Mouse (Mus musculus) MEL (cell line): ENCODE data around the gene Neu2. TPM values are rescaled to one million over a fixed set of nuclear protein-coding genes. Genes with fewer than 3 reads are reported as not detected.

Experiments
- DNase-seq: peaks from one replicate; pipeline ENCODE4 v3.0.0; 2011; ENCODE audit warnings: low read depth, low spot score
- H3K27ac ChIP-seq: 2 replicates; pipeline ENCODE4 v1.5.1; 2012; ENCODE audit warnings: low read depth, mild to moderate bottlenecking, control low read depth, low read length, moderate library complexity; ENCODE audit not compliant: control insufficient read depth
- H3K27me3 ChIP-seq, 2 experiments: fragments of 150-350 bp in 1 of 2; sonication (generic) in 1 of 2; 2 replicates each; pipeline ENCODE4 v1.6.1; 2012; ENCODE audit warnings: low read length in 2 of 2, mild to moderate bottlenecking in 2 of 2, improper control_type of control experiment in 1 of 2, moderate library complexity in 1 of 2; ENCODE audit not compliant: insufficient read depth in 2 of 2, control insufficient read depth in 1 of 2
- H3K36me3 ChIP-seq, 2 experiments: 2 replicates each; pipeline ENCODE4 v1.6.1; 2012 to 2014; ENCODE audit warnings: low read length in 2 of 2, improper control_type of control experiment in 1 of 2, inconsistent platforms in 1 of 2, mild to moderate bottlenecking in 1 of 2; ENCODE audit not compliant: insufficient read depth in 2 of 2, control insufficient read depth in 1 of 2
- H3K4me1 ChIP-seq, 2 experiments: fragments of 150-350 bp in 1 of 2; sonication (generic) in 1 of 2; 2 replicates each; pipeline ENCODE4 v1.6.1; 2012; ENCODE audit warnings: low read length in 2 of 2, improper control_type of control experiment in 1 of 2, mild to moderate bottlenecking in 1 of 2; ENCODE audit not compliant: insufficient read depth in 2 of 2, control insufficient read depth in 1 of 2
- H3K4me3 ChIP-seq, 2 experiments: fragments of 150-350 bp in 1 of 2; sonication (generic) in 1 of 2; 2 replicates each; pipeline ENCODE4 v1.5.1; 2012; ENCODE audit warnings: low read depth in 2 of 2, low read length in 2 of 2, mild to moderate bottlenecking in 2 of 2, moderate library complexity in 2 of 2, control low read depth in 1 of 2, improper control_type of control experiment in 1 of 2; ENCODE audit not compliant: control insufficient read depth in 1 of 2, insufficient read depth in 1 of 2
- H3K79me2 ChIP-seq: 2 replicates; pipeline ENCODE4 v1.6.1; 2012; ENCODE audit warnings: mild to moderate bottlenecking, low read length, moderate library complexity; ENCODE audit not compliant: control insufficient read depth, poor library complexity, insufficient read depth
- H3K9ac ChIP-seq: 2 replicates; pipeline ENCODE4 v1.6.1; 2012; ENCODE audit warnings: low read depth, mild to moderate bottlenecking, control low read depth, low read length, moderate library complexity; ENCODE audit not compliant: control insufficient read depth, poor library complexity, severe bottlenecking
- H3K9me3 ChIP-seq: fragments of 150-350 bp; sonication (generic); replicated peaks from 2 replicates; pipeline ENCODE4 v1.6.1; 2012; ENCODE audit warnings: mild to moderate bottlenecking, low read length, improper control_type of control experiment, moderate library complexity; ENCODE audit not compliant: insufficient read depth
- CTCF ChIP-seq, 3 experiments: IDR thresholded peaks in 2 of 3; conservative IDR thresholded peaks in 1 of 3; 2 replicates each; pipeline ENCODE4 v1.5.1; 2011 to 2012; ENCODE audit warnings: low read length in 3 of 3, low read depth in 2 of 3, mild to moderate bottlenecking in 2 of 3, improper control_type of control experiment in 1 of 3, inconsistent platforms in 1 of 3, mixed read lengths in 1 of 3, moderate library complexity in 1 of 3; ENCODE audit not compliant: control insufficient read depth in 1 of 3, insufficient read depth in 1 of 3, poor library complexity in 1 of 3, severe bottlenecking in 1 of 3
- E2F4 ChIP-seq: IDR thresholded peaks from 2 replicates; pipeline ENCODE4 v1.6.1; 2011; ENCODE audit warnings: low read depth, low read length, improper control_type of control experiment, borderline replicate concordance
- GABPA ChIP-seq: IDR thresholded peaks from 2 replicates; pipeline ENCODE4 v1.6.1; 2012; ENCODE audit warnings: low read depth, mild to moderate bottlenecking, inconsistent platforms, low read length, improper control_type of control experiment, moderate library complexity
- HCFC1 ChIP-seq: IDR thresholded peaks from 2 replicates; pipeline ENCODE4 v1.6.1; 2012; ENCODE audit warnings: low read depth, mild to moderate bottlenecking, inconsistent platforms, low read length, improper control_type of control experiment, moderate library complexity
- MEF2A ChIP-seq: IDR thresholded peaks from 2 replicates; pipeline ENCODE4 v1.6.1; 2014; ENCODE audit warnings: low read depth, mild to moderate bottlenecking, inconsistent platforms, low read length, improper control_type of control experiment; ENCODE audit not compliant: poor library complexity, insufficient replicate concordance, severe bottlenecking; ENCODE audit errors: extremely low read depth
- MYC ChIP-seq: IDR thresholded peaks from 2 replicates; pipeline ENCODE4 v1.6.1; 2011; ENCODE audit warnings: low read depth, mild to moderate bottlenecking, low read length, improper control_type of control experiment, moderate library complexity
- POLR2A ChIP-seq, 2 experiments: IDR thresholded peaks; 2 replicates each; pipeline ENCODE4 v1.6.1; 2011 to 2012; ENCODE audit warnings: low read length in 2 of 2, mild to moderate bottlenecking in 2 of 2, control low read depth in 1 of 2, improper control_type of control experiment in 1 of 2, low read depth in 1 of 2, moderate library complexity in 1 of 2; ENCODE audit not compliant: control insufficient read depth in 1 of 2, insufficient read depth in 1 of 2, poor library complexity in 1 of 2
- POLR2AphosphoS2 ChIP-seq: IDR thresholded peaks from 2 replicates; pipeline ENCODE4 v1.6.1; 2011; ENCODE audit warnings: low read length, improper control_type of control experiment
- POLR2AphosphoS5 ChIP-seq: IDR thresholded peaks from 2 replicates; pipeline ENCODE4 v1.6.1; 2012; ENCODE audit warnings: low read depth, borderline replicate concordance, mild to moderate bottlenecking, inconsistent platforms, low read length, moderate library complexity, mixed read lengths
- RAD21 ChIP-seq: IDR thresholded peaks from 2 replicates; pipeline ENCODE4 v1.6.1; 2011; ENCODE audit warnings: mild to moderate bottlenecking, low read depth, low read length, improper control_type of control experiment
- TAL1 ChIP-seq: IDR thresholded peaks from 2 replicates; pipeline ENCODE4 v1.6.1; 2012; ENCODE audit warnings: mild to moderate bottlenecking, inconsistent platforms, low read length, moderate library complexity, mixed read lengths
- TBP ChIP-seq: IDR thresholded peaks from 2 replicates; pipeline ENCODE4 v1.8.0; 2011; ENCODE audit warnings: low read depth, low read length, improper control_type of control experiment
- TCF12 ChIP-seq: IDR thresholded peaks from 2 replicates; pipeline ENCODE4 v1.6.1; 2014; ENCODE audit warnings: low read depth, mild to moderate bottlenecking, inconsistent platforms, low read length, improper control_type of control experiment, moderate library complexity
- UBTF ChIP-seq: IDR thresholded peaks from 2 replicates; pipeline ENCODE4 v1.6.1; 2012; ENCODE audit warnings: low read depth, mild to moderate bottlenecking, inconsistent platforms, low read length, improper control_type of control experiment, moderate library complexity, borderline replicate concordance; ENCODE audit not compliant: insufficient read depth
- USF1 ChIP-seq: IDR thresholded peaks from 2 replicates; pipeline ENCODE4 v1.6.1; 2014; ENCODE audit warnings: low read depth, mild to moderate bottlenecking, inconsistent platforms, low read length, improper control_type of control experiment, moderate library complexity
- ZMIZ1 ChIP-seq: IDR thresholded peaks from 2 replicates; pipeline ENCODE4 v1.6.1; 2012; ENCODE audit warnings: low read depth, mild to moderate bottlenecking, inconsistent platforms, low read length, improper control_type of control experiment, moderate library complexity
- polyA plus RNA-seq, 2 experiments: library from polyadenylated mRNA; stranded (reverse) in 1 of 2; unstranded in 1 of 2; fragments of >175 nt in 1 of 2; fragments of >200 nt in 1 of 2; gene quantifications; 2 replicates each; pipeline versions ENCODE4 v1.2.1 to v1.2.4; 2012; ENCODE audit warnings: low replicate concordance in 2 of 2, low read depth in 1 of 2; ENCODE audit not compliant: insufficient read length in 2 of 2, insufficient read depth in 1 of 2, missing spikeins in 1 of 2
- total RNA-seq: library from RNA; depleted of rRNA; stranded (reverse); fragments of 300-350 nt; gene quantifications from 2 replicates; pipeline ENCODE4 v1.2.3, GENCODE M21; 2012

Gene Neu2
- total and polyA plus RNA-seq, 3 experiments: not detected

GRCm38 (mm10) chr1:87639724-87640123, 130.0 kb downstream of the Neu2 start:
- H3K4me3 ChIP-seq: no peak overlapping the region
- peaks cover 8 to 29% of the 10 kb centered on the region in 2 experiments for H3K36me3 ChIP-seq
- TF ChIP-seq TBP: no peak
- TF ChIP-seq MYC: no peak
- TF ChIP-seq TAL1: no peak
- no peak for TF ChIP-seq USF1
- no peak for TF ChIP-seq RAD21
- no peak for TF ChIP-seq POLR2A (IDR thresholded peaks at IDR 0.05; ENCODE audit: control insufficient read depth in 1 of 2, insufficient read depth in 1 of 2, low read depth in 1 of 2, low read length in 2 of 2, poor library complexity in 1 of 2)
- DNase-seq: no peak
- no peak overlapping the region for H3K27ac ChIP-seq
- H3K27me3 ChIP-seq: no peaks in the 10 kb centered on the region
- no peak overlapping the region for H3K9ac ChIP-seq
- peaks cover 7% of the 10 kb centered on the region; the same call in 1 of the 2 replicates for H3K79me2 ChIP-seq
- no peaks in the 10 kb centered on the region for H3K9me3 ChIP-seq
- peaks cover 17 to 28% of the 10 kb centered on the region in 2 experiments for H3K4me1 ChIP-seq

- peaks cover 8 to 34% of the 10 kb centered on the region in 2 experiments for H3K36me3 ChIP-seq
- no peaks in the 10 kb centered on the region for H3K27me3 ChIP-seq
- H3K79me2 ChIP-seq: peaks cover 7% of the 10 kb centered on the region; the same call in 1 of the 2 replicates
- peaks cover 17 to 30% of the 10 kb centered on the region in 2 experiments for H3K4me1 ChIP-seq
- H3K9me3 ChIP-seq: no peaks in the 10 kb centered on the region
- no peak overlapping the region for H3K27ac ChIP-seq
- TF ChIP-seq MEF2A (no peak), ZMIZ1 (no peak), POLR2AphosphoS2 (no peak), CTCF (IDR thresholded peaks at IDR 0.05 in 2 of 3, conservative IDR thresholded peaks at IDR 0.05 in 1 of 3; ENCODE audit: control insufficient read depth in 1 of 3, insufficient read depth in 1 of 3, low read depth in 2 of 3, low read length in 3 of 3, poor library complexity in 1 of 3, severe bottlenecking in 1 of 3) (no peak), E2F4 (no peak), TCF12 (no peak), HCFC1 (no peak), POLR2AphosphoS5 (no peak), GABPA (no peak), UBTF (no peak)
- H3K4me3 ChIP-seq: no peak overlapping the region
- no peak for DNase-seq
- no peak overlapping the region for H3K9ac ChIP-seq
Observed at GRCm38 (mm10) chr1:87640165-87640661, 130.5 kb downstream of the Neu2 start.
